Mouse (Mus musculus) stomach, embryonic 14.5 days (tissue): ENCODE results near the gene Dcx. TPM values are rescaled to one million over a fixed set of nuclear protein-coding genes. Genes with fewer than 3 reads are reported as not detected.
A peak's percentile ranks its signal among the peaks of the same experiment; 100 is the strongest.

Experiments
- ATAC-seq: fragments of 200-750 bp; cut with Nextera tagmentation; 2 replicates; pipeline ENCODE4 v1.8.0; 2017; ENCODE audit warnings: low read depth, moderate TSS enrichment; ENCODE audit not compliant: insufficient number of reproducible peaks, insufficient read depth, low FRiP score
- H3K27ac ChIP-seq: fragments of 300-500 bp; sonication (generic); 2 replicates; pipeline ENCODE4 v1.5.1; 2014; ENCODE audit warnings: mild to moderate bottlenecking, low read length, moderate library complexity, mixed read lengths
- H3K27me3 ChIP-seq: fragments of 300-500 bp; sonication (generic); 2 replicates; pipeline ENCODE4 v1.6.1; 2014; ENCODE audit warnings: low read length, control low read depth, mixed read lengths; ENCODE audit not compliant: control insufficient read depth, insufficient read depth
- H3K36me3 ChIP-seq: fragments of 300-500 bp; sonication (generic); 2 replicates; pipeline ENCODE4 v1.6.1; 2014; ENCODE audit warnings: mild to moderate bottlenecking, control low read depth, low read length, moderate library complexity, mixed read lengths; ENCODE audit not compliant: control insufficient read depth, insufficient read depth
- H3K4me1 ChIP-seq: fragments of 300-500 bp; sonication (generic); 2 replicates; pipeline ENCODE4 v1.6.1; 2014; ENCODE audit warnings: low read length, control low read depth, mixed read lengths; ENCODE audit not compliant: control insufficient read depth, insufficient read depth
- H3K4me2 ChIP-seq: fragments of 300-500 bp; sonication (generic); replicated peaks from 2 replicates; pipeline ENCODE4 v1.6.1; 2014; ENCODE audit warnings: low read depth, low read length, control low read depth
- H3K4me3 ChIP-seq: fragments of 300-500 bp; sonication (generic); 2 replicates; pipeline ENCODE4 v1.5.1; 2014; ENCODE audit warnings: low read depth, low read length, control low read depth
- H3K9ac ChIP-seq: fragments of 300-500 bp; sonication (generic); replicated peaks from 2 replicates; pipeline ENCODE4 v1.6.1; 2014; ENCODE audit warnings: low read depth, mild to moderate bottlenecking, control low read depth, low read length, moderate library complexity, mixed read lengths
- H3K9me3 ChIP-seq: fragments of 300-500 bp; sonication (generic); 2 replicates; pipeline ENCODE4 v1.6.1; 2016; ENCODE audit warnings: low read depth, low read length, control low read depth; ENCODE audit not compliant: control insufficient read depth
- WGBS: fragments of 180-500 bp; shearing (Covaris S2); extraction: QIAGEN DNeasy Blood & Tissue Kit; methylation state at CpG from one replicate; pipeline ENCODE4 v1.1.7; 2014; 5-methylcytosine and 5-hydroxymethylcytosine counted together
- polyA plus RNA-seq: library from polyadenylated mRNA; unstranded; fragments of >200 nt; fragmentation: Nextera tagmentation; extraction: Ambion mirVana; gene quantifications from 2 replicates; pipeline ENCODE4 v1.2.1, GENCODE M21; 2014

Dcx gene
- polyA plus RNA-seq, 1 experiment from 2014 or later, result 10.7 TPM

GRCm38 (mm10) chrX:143879631-143880030 is 53.5 kb downstream of the Dcx start:
- H3K9me3 ChIP-seq, result no peaks in the 10 kb centered on the region
- no peak for ATAC-seq
- no peak overlapping the region for H3K27ac ChIP-seq
- WGBS, result 76% methylated on average over 3 of the region's 3 CpGs
- H3K4me1 ChIP-seq, result no peaks in the 10 kb centered on the region
- H3K9ac ChIP-seq, result no peak overlapping the region
- no peaks in the 10 kb centered on the region for H3K36me3 ChIP-seq
- no peak overlapping the region for H3K4me2 ChIP-seq
- no peaks in the 10 kb centered on the region for H3K27me3 ChIP-seq
- H3K4me3 ChIP-seq, result no peak overlapping the region

- H3K4me3 ChIP-seq, result no peak overlapping the region
- H3K4me1 ChIP-seq, result no peaks in the 10 kb centered on the region
- no peak overlapping the region for H3K4me2 ChIP-seq
- WGBS, result 74% methylated on average over 5 of the region's 5 CpGs
- H3K9me3 ChIP-seq, result no peaks in the 10 kb centered on the region
- H3K36me3 ChIP-seq, result no peaks in the 10 kb centered on the region
- no peak for ATAC-seq
- no peaks in the 10 kb centered on the region for H3K27me3 ChIP-seq
- no peak overlapping the region for H3K27ac ChIP-seq
- no peak overlapping the region for H3K9ac ChIP-seq
Measured at GRCm38 (mm10) chrX:143867129-143867664, 65.9 kb downstream of the Dcx start.

GRCm38 (mm10) chrX:143851351-143851750 is 81.8 kb downstream of the Dcx start:
- H3K9ac ChIP-seq, result no peak overlapping the region
- WGBS, result 73% methylated on average over 3 of the region's 3 CpGs
- ATAC-seq, result no peak

GRCm38 (mm10) chrX:143849969-143850368 is 83.1 kb downstream of the Dcx start:
- ATAC-seq, result no peak
- WGBS, result 75% methylated on average over 3 of the region's 3 CpGs
- H3K4me3 ChIP-seq, result no peak overlapping the region
- no peaks in the 10 kb centered on the region for H3K9me3 ChIP-seq
- no peak overlapping the region for H3K27ac ChIP-seq
- no peaks in the 10 kb centered on the region for H3K36me3 ChIP-seq
- no peaks in the 10 kb centered on the region for H3K27me3 ChIP-seq
- no peak overlapping the region for H3K9ac ChIP-seq
- no peaks in the 10 kb centered on the region for H3K4me1 ChIP-seq
- no peak overlapping the region for H3K4me2 ChIP-seq

More at GRCm38 (mm10) chrX:143851351-143851750, 81.8 kb downstream of the Dcx start:
- Histone ChIP-seq H3K9me3 (no peaks in the 10 kb centered on the region), H3K36me3 (no peaks in the 10 kb centered on the region), H3K4me1 (no peaks in the 10 kb centered on the region), H3K27ac (no peak overlapping the region), H3K27me3 (no peaks in the 10 kb centered on the region), H3K4me2 (no peak overlapping the region), H3K4me3 (no peak overlapping the region)

GRCm38 (mm10) chrX:143846637-143847036 is 86.5 kb downstream of the Dcx start:
- ATAC-seq, result no peak
- no peaks in the 10 kb centered on the region for H3K27me3 ChIP-seq
- no peak overlapping the region for H3K4me3 ChIP-seq
- no peaks in the 10 kb centered on the region for H3K36me3 ChIP-seq
- no peak overlapping the region for H3K27ac ChIP-seq
- H3K9me3 ChIP-seq, result no peaks in the 10 kb centered on the region
- H3K4me2 ChIP-seq, result no peak overlapping the region
- WGBS, result 82% methylated on average over 3 of the region's 3 CpGs
- H3K9ac ChIP-seq, result no peak overlapping the region
- H3K4me1 ChIP-seq, result no peaks in the 10 kb centered on the region

GRCm38 (mm10) chrX:143827212-143827611 is 105.9 kb downstream of the Dcx start, which contains the start of gene Capn6:
Capn6 (minus strand) TSS chrX:143827414.
- 25% methylated on average over 4 of the region's 4 CpGs for WGBS
- Histone ChIP-seq H3K9me3 (no peaks in the 10 kb centered on the region), H3K4me1 (no peaks in the 10 kb centered on the region), H3K36me3 (no peaks in the 10 kb centered on the region), H3K4me3 (peak within 1 kb of the TSS; percentile 33), H3K27me3 (0 out of 2 replicates have a peak, but pooled peaks cover 2% of the 10 kb centered on the region), H3K9ac (peak within 1 kb of the TSS; percentile 21; the same call in 1 of the 2 replicates), H3K4me2 (peak within 1 kb of the TSS; percentile 39), H3K27ac (no peak within 1 kb of the TSS)
- peak; percentile 82 for ATAC-seq

GRCm38 (mm10) chrX:143826521-143826920 is 106.6 kb downstream of the Dcx start:
- 39% methylated on average over 4 of the region's 4 CpGs for WGBS
- Histone ChIP-seq H3K27ac (no peak overlapping the region), H3K36me3 (no peaks in the 10 kb centered on the region), H3K9ac (peak overlapping the region; percentile 21; the same call in 1 of the 2 replicates), H3K27me3 (0 out of 2 replicates have a peak, but pooled peaks cover 2% of the 10 kb centered on the region), H3K4me3 (peak overlapping the region; percentile 33), H3K4me1 (no peaks in the 10 kb centered on the region), H3K4me2 (peak overlapping the region; percentile 39), H3K9me3 (no peaks in the 10 kb centered on the region)
- peak; percentile 28; the same call in 1 of the 2 replicates for ATAC-seq

GRCm38 (mm10) chrX:143818961-143819360 is 114.2 kb downstream of the Dcx start:
- H3K27me3 ChIP-seq, result no peaks in the 10 kb centered on the region
- H3K9me3 ChIP-seq, result no peaks in the 10 kb centered on the region
- no peak overlapping the region for H3K9ac ChIP-seq
- H3K4me2 ChIP-seq, result no peak overlapping the region
- no peak overlapping the region for H3K4me3 ChIP-seq
- no peak for ATAC-seq
- H3K36me3 ChIP-seq, result no peaks in the 10 kb centered on the region
- WGBS, result 94% methylated on average over 2 of the region's 2 CpGs
- no peak overlapping the region for H3K27ac ChIP-seq
- H3K4me1 ChIP-seq, result no peaks in the 10 kb centered on the region

- H3K4me3 ChIP-seq, result no peak overlapping the region
- H3K9me3 ChIP-seq, result no peaks in the 10 kb centered on the region
- H3K4me1 ChIP-seq, result no peaks in the 10 kb centered on the region
- H3K9ac ChIP-seq, result no peak overlapping the region
- no peak for ATAC-seq
- no peaks in the 10 kb centered on the region for H3K36me3 ChIP-seq
- WGBS, result 84% methylated on average over 1 of the region's 1 CpGs
- H3K27ac ChIP-seq, result no peak overlapping the region
- no peak overlapping the region for H3K4me2 ChIP-seq
- no peaks in the 10 kb centered on the region for H3K27me3 ChIP-seq
Measured at GRCm38 (mm10) chrX:143815948-143816347, 117.2 kb downstream of the Dcx start.
